Mouse (Mus musculus) midbrain, embryonic 13.5 days (tissue): ENCODE measurements around the gene Erg. TPM values are rescaled to one million over a fixed set of nuclear protein-coding genes. Genes with fewer than 3 reads are reported as not detected.

Experiments used
- ATAC-seq: fragments of 200-750 bp; cut with Nextera tagmentation; 2 replicates; pipeline ENCODE4 v1.8.0; 2017; ENCODE audit warnings: mild to moderate bottlenecking, moderate TSS enrichment, moderate library complexity
- H3K27ac ChIP-seq: fragments of 300-500 bp; sonication (generic); 2 replicates; pipeline ENCODE4 v1.5.1; 2015; ENCODE audit warnings: inconsistent platforms, mild to moderate bottlenecking, moderate library complexity
- H3K27me3 ChIP-seq: fragments of 300-500 bp; sonication (generic); 2 replicates; pipeline ENCODE4 v1.6.1; 2015; ENCODE audit warnings: mild to moderate bottlenecking, inconsistent platforms
- H3K36me3 ChIP-seq: fragments of 300-500 bp; sonication (generic); 2 replicates; pipeline ENCODE4 v1.6.1; 2015; ENCODE audit warnings: mild to moderate bottlenecking, inconsistent platforms
- H3K4me1 ChIP-seq: fragments of 300-500 bp; sonication (generic); replicated peaks from 2 replicates; pipeline ENCODE4 v1.6.1; 2015; ENCODE audit warnings: inconsistent platforms
- H3K4me2 ChIP-seq: fragments of 300-500 bp; sonication (generic); replicated peaks from 2 replicates; pipeline ENCODE4 v1.6.1; 2015; ENCODE audit warnings: moderate library complexity, mild to moderate bottlenecking, inconsistent platforms
- H3K4me3 ChIP-seq: fragments of 300-500 bp; sonication (generic); replicated peaks from 2 replicates; pipeline ENCODE4 v1.5.1; 2015; ENCODE audit warnings: mild to moderate bottlenecking, inconsistent platforms
- H3K9ac ChIP-seq: fragments of 300-500 bp; sonication (generic); replicated peaks from 2 replicates; pipeline ENCODE4 v1.6.1; 2015; ENCODE audit warnings: mild to moderate bottlenecking, inconsistent platforms
- H3K9me3 ChIP-seq: fragments of 300-500 bp; sonication (generic); 2 replicates; pipeline ENCODE4 v1.6.1; 2016; ENCODE audit warnings: mild to moderate bottlenecking, inconsistent platforms
- WGBS: fragments of 180-500 bp; shearing (Covaris S2); methylation state at CpG from one replicate; pipeline ENCODE4 v1.1.7; 2015; 5-methylcytosine and 5-hydroxymethylcytosine counted together
- polyA plus RNA-seq: library from polyadenylated mRNA; unstranded; fragments of >200 nt; fragmentation: Nextera tagmentation; extraction: Ambion mirVana; gene quantifications from 2 replicates; pipeline ENCODE4 v1.2.1, GENCODE M21; 2015

Gene Erg
- polyA plus RNA-seq, 1 experiment from 2014 or later = 1.5 TPM

DNA sequence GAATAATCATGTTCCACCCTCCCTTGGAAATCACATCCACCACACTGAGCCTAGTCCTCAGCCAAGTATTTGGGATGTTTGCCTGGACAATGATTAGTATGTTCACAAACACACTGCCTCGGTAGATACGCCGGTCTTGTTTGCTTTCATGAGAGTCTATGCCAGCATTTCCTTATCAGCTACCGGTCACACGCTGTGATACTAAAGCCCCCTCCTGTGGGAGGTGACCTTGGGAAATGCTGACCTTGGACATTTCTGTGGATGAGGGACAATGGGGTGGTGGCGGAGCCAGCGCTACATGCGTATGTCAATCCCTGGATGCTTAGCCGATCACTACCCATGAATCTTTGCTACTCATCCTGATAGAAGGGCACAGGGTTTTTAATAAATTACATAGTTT lies 213.4 kb downstream of the Erg start:
- no peak overlapping the region for H3K27ac ChIP-seq
- 89% methylated on average over 9 of the region's 9 CpGs for WGBS
- no peak for ATAC-seq
- no peak overlapping the region for H3K4me3 ChIP-seq
- no peak overlapping the region for H3K4me2 ChIP-seq
- H3K4me1 ChIP-seq = no peaks in the 10 kb centered on the region
- no peaks in the 10 kb centered on the region for H3K27me3 ChIP-seq
- H3K9me3 ChIP-seq = no peaks in the 10 kb centered on the region
- H3K36me3 ChIP-seq = no peaks in the 10 kb centered on the region
- no peak overlapping the region for H3K9ac ChIP-seq

DNA sequence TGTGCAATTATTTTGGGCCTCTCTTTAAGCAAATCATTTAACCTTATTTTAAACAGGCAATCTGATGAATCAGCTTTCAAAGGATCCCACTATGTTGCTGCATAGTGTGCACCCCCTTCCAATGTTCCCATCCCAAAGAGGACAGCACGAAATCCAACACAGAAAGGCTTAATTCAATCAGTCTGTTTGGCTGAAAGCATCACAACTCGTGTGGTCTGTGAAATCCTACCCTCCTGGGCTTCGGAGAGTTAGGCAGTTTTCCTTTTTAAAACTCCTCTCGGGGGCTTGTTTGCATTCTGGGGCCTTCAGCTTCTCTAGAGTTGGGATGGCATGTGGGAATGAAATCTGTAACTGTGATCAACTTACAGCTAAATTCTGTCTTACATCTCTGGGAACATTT lies 214.7 kb downstream of the Erg start:
- 65% methylated on average over 4 of the region's 4 CpGs for WGBS
- Histone ChIP-seq H3K9me3 (no peaks in the 10 kb centered on the region), H3K4me3 (no peak overlapping the region), H3K4me1 (no peaks in the 10 kb centered on the region), H3K36me3 (no peaks in the 10 kb centered on the region), H3K27me3 (no peaks in the 10 kb centered on the region), H3K9ac (no peak overlapping the region), H3K4me2 (no peak overlapping the region), H3K27ac (no peak overlapping the region)
- ATAC-seq = no peak

- Histone ChIP-seq H3K9me3 (no peaks in the 10 kb centered on the region), H3K27ac (no peak overlapping the region), H3K4me1 (no peaks in the 10 kb centered on the region), H3K27me3 (no peaks in the 10 kb centered on the region), H3K4me3 (no peak overlapping the region), H3K9ac (no peak overlapping the region), H3K4me2 (no peak overlapping the region), H3K36me3 (no peaks in the 10 kb centered on the region)
- no peak for ATAC-seq
- WGBS = 87% methylated on average over 19 of the region's 19 CpGs
Measured at GRCm38 (mm10) chr16:95366989-95367765, 219.2 kb downstream of the Erg start.

GRCm38 (mm10) chr16:95365214-95365613 lies 221.2 kb downstream of the Erg start:
- H3K9me3 ChIP-seq = no peaks in the 10 kb centered on the region
- no peak for ATAC-seq
- H3K4me2 ChIP-seq = no peak overlapping the region
- no peaks in the 10 kb centered on the region for H3K27me3 ChIP-seq
- no peak overlapping the region for H3K4me3 ChIP-seq
- H3K9ac ChIP-seq = no peak overlapping the region
- WGBS = 90% methylated on average over 5 of the region's 5 CpGs
- no peaks in the 10 kb centered on the region for H3K4me1 ChIP-seq
- no peaks in the 10 kb centered on the region for H3K36me3 ChIP-seq
- H3K27ac ChIP-seq = no peak overlapping the region

GRCm38 (mm10) chr16:95363632-95364465 lies 222.5 kb downstream of the Erg start:
- H3K4me3 ChIP-seq = no peak overlapping the region
- H3K27me3 ChIP-seq = no peaks in the 10 kb centered on the region
- no peak overlapping the region for H3K4me2 ChIP-seq
- no peak for ATAC-seq
- no peak overlapping the region for H3K9ac ChIP-seq
- 74% methylated on average over 17 of the region's 18 CpGs for WGBS
- no peaks in the 10 kb centered on the region for H3K9me3 ChIP-seq
- no peaks in the 10 kb centered on the region for H3K36me3 ChIP-seq
- no peak overlapping the region for H3K27ac ChIP-seq
- no peaks in the 10 kb centered on the region for H3K4me1 ChIP-seq

DNA sequence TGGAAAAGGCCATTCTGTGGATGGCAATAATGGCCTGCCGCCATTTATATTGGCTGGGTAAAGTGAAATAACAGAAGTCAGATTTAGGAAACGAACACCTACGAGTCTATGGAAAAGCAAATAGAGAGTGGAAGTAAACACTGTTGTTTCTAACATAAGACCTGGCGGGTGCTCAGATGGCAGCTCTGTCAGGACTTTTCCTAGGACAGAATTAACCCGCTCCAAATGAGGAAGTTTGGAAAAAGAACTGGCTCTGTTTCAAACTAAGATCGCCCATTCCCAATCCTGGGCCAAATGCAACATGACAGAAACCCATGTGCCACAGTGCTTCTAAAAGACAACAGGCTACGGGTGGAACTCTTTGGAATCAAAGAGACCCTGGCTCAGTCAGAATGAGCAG lies 224.4 kb downstream of the Erg start:
- H3K4me2 ChIP-seq = no peak overlapping the region
- H3K27ac ChIP-seq = no peak overlapping the region
- H3K9me3 ChIP-seq = no peaks in the 10 kb centered on the region
- 92% methylated on average over 7 of the region's 7 CpGs for WGBS
- H3K4me3 ChIP-seq = no peak overlapping the region
- no peaks in the 10 kb centered on the region for H3K4me1 ChIP-seq
- no peak for ATAC-seq
- H3K27me3 ChIP-seq = no peaks in the 10 kb centered on the region
- H3K9ac ChIP-seq = no peak overlapping the region
- H3K36me3 ChIP-seq = no peaks in the 10 kb centered on the region

GRCm38 (mm10) chr16:95360940-95361489 lies 225.4 kb downstream of the Erg start:
- Histone ChIP-seq H3K36me3 (no peaks in the 10 kb centered on the region), H3K27ac (no peak overlapping the region), H3K4me2 (no peak overlapping the region), H3K27me3 (no peaks in the 10 kb centered on the region), H3K4me1 (no peaks in the 10 kb centered on the region), H3K4me3 (no peak overlapping the region), H3K9ac (no peak overlapping the region), H3K9me3 (no peaks in the 10 kb centered on the region)
- WGBS = 94% methylated on average over 18 of the region's 18 CpGs
- ATAC-seq = no peak

GRCm38 (mm10) chr16:95360214-95360850 lies 226.1 kb downstream of the Erg start:
- Histone ChIP-seq H3K9ac (no peak overlapping the region), H3K4me2 (no peak overlapping the region), H3K27me3 (no peaks in the 10 kb centered on the region), H3K27ac (no peak overlapping the region), H3K4me1 (no peaks in the 10 kb centered on the region), H3K4me3 (no peak overlapping the region), H3K9me3 (no peaks in the 10 kb centered on the region), H3K36me3 (no peaks in the 10 kb centered on the region)
- 88% methylated on average over 8 of the region's 8 CpGs for WGBS
- no peak for ATAC-seq

GRCm38 (mm10) chr16:95356962-95357955 lies 229.1 kb downstream of the Erg start:
- ATAC-seq = no peak
- Histone ChIP-seq H3K4me1 (0 out of 2 replicates have a peak, but pooled peaks cover under 1% of the 10 kb centered on the region), H3K36me3 (no peaks in the 10 kb centered on the region), H3K9ac (no peak overlapping the region), H3K27me3 (no peaks in the 10 kb centered on the region), H3K4me2 (no peak overlapping the region), H3K27ac (no peak overlapping the region), H3K9me3 (no peaks in the 10 kb centered on the region), H3K4me3 (no peak overlapping the region)
- WGBS = 86% methylated on average over 12 of the region's 12 CpGs

DNA sequence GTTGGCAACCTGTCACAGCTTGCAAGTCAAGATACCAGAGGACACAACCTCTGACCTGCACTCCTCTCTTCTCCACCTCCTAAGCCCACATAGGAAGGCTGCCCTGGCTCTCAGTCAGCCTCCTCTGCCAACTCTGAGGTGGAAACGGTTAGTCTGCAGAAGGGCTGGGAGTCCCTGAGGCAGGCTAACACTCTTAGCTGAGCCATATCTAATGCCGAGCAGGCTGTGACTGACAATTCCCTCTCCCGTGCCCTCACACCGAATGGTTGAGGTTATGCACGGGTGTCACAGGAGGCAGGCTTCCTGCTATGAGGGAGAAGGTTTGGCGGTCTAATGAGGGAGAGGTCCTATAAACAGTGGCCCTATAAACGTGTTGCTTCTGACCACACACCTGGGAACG lies 232.6 kb downstream of the Erg start:
- no peaks in the 10 kb centered on the region for H3K27me3 ChIP-seq
- H3K4me2 ChIP-seq = no peak overlapping the region
- H3K27ac ChIP-seq = no peak overlapping the region
- no peak overlapping the region for H3K9ac ChIP-seq
- 85% methylated on average over 8 of the region's 8 CpGs for WGBS
- no peaks in the 10 kb centered on the region for H3K9me3 ChIP-seq
- no peak for ATAC-seq
- no peak overlapping the region for H3K4me3 ChIP-seq
- H3K4me1 ChIP-seq = 0 out of 2 replicates have a peak, but pooled peaks cover 8% of the 10 kb centered on the region
- no peaks in the 10 kb centered on the region for H3K36me3 ChIP-seq

DNA sequence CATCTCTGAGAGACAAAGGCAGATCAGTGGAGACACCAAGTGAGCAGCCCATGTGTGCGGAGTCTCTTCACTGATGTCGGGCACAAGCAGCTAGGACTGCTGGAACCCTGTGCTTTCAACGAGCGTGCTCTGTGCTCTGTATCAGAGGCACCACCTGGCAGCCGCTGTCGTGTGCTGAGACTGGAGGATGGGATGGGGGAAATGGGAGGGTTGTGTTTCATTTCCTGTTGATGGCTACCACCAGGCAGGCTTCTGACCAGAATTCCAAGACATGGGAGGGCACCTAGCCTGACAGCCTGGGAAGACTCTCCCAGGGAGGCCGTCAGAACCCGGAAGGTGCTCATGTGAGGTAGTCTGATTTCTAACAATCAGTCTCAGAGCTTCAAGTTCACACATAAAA lies 234.1 kb downstream of the Erg start:
- WGBS = 63% methylated on average over 8 of the region's 8 CpGs
- Histone ChIP-seq H3K4me2 (no peak overlapping the region), H3K9me3 (no peaks in the 10 kb centered on the region), H3K27ac (no peak overlapping the region), H3K4me1 (0 out of 2 replicates have a peak, but pooled peaks cover 8% of the 10 kb centered on the region), H3K27me3 (no peaks in the 10 kb centered on the region), H3K36me3 (no peaks in the 10 kb centered on the region), H3K9ac (no peak overlapping the region), H3K4me3 (no peak overlapping the region)
- ATAC-seq = no peak
